Mouse (Mus musculus): ENCODE data around the gene 5031410I06Rik. TPM values are rescaled to one million over a fixed set of nuclear protein-coding genes. Genes with fewer than 3 reads are reported as not detected.

5031410I06Rik gene
- total and polyA plus RNA-seq, 2 experiments from 2014 or later: 0.25 TPM; not detected in 1

Other genes with a start within 250 kb of the 5031410I06Rik start
- not detected in 2 replicates for gene Gm21663, start 163.0 kb downstream of the 5031410I06Rik start, total RNA-seq (2014; rRNA removed)
- not detected in 2 replicates for gene Gm21663, start 163.0 kb downstream of the 5031410I06Rik start, polyA plus RNA-seq (2015; fragmentation: Nextera tagmentation; extraction: Ambion mirVana)
- gene Gm21671, start 150.9 kb downstream of the 5031410I06Rik start, total RNA-seq (2014; rRNA removed): not detected in 2 replicates
- gene Gm21671, start 150.9 kb downstream of the 5031410I06Rik start, polyA plus RNA-seq (2015; fragmentation: Nextera tagmentation; extraction: Ambion mirVana): 0.13 and 0.14 TPM in 2 replicates
- gene Gm21680, start 132.7 kb downstream of the 5031410I06Rik start, total RNA-seq (2014; rRNA removed): not detected in 2 replicates
- 0.10 and 0.22 TPM in 2 replicates for gene Gm21680, start 132.7 kb downstream of the 5031410I06Rik start, polyA plus RNA-seq (2015; fragmentation: Nextera tagmentation; extraction: Ambion mirVana)
- gene Gm21698, start 116.7 kb downstream of the 5031410I06Rik start, total RNA-seq (2014; rRNA removed): not detected in 2 replicates
- gene Gm21698, start 116.7 kb downstream of the 5031410I06Rik start, polyA plus RNA-seq (2015; fragmentation: Nextera tagmentation; extraction: Ambion mirVana): 0.31 TPM in 1 of 2 replicates, not detected in the other
- gene Gm1979, start 100.6 kb downstream of the 5031410I06Rik start, total RNA-seq (2014; rRNA removed): not detected in 2 replicates
- 0.26 and 0.37 TPM in 2 replicates for gene Gm1979, start 100.6 kb downstream of the 5031410I06Rik start, polyA plus RNA-seq (2015; fragmentation: Nextera tagmentation; extraction: Ambion mirVana)
- gene Gm5862, start 82.4 kb downstream of the 5031410I06Rik start, total RNA-seq (2014; rRNA removed): not detected in 2 replicates
- not detected in 2 replicates for gene Gm5862, start 82.4 kb downstream of the 5031410I06Rik start, polyA plus RNA-seq (2015; fragmentation: Nextera tagmentation; extraction: Ambion mirVana)
- 0.09 and 0.22 TPM in 2 replicates for gene Speer4a, start 65.8 kb downstream of the 5031410I06Rik start, total RNA-seq (2014; rRNA removed)
- gene Speer4a, start 65.8 kb downstream of the 5031410I06Rik start, polyA plus RNA-seq (2015; fragmentation: Nextera tagmentation; extraction: Ambion mirVana): 0.13 and 0.20 TPM in 2 replicates
- gene Gm7347, start 46.8 kb downstream of the 5031410I06Rik start, total RNA-seq (2014; rRNA removed): not detected in 2 replicates
- 0.17 TPM in 1 of 2 replicates, not detected in the other for gene Gm7347, start 46.8 kb downstream of the 5031410I06Rik start, polyA plus RNA-seq (2015; fragmentation: Nextera tagmentation; extraction: Ambion mirVana)
- not detected in 2 replicates for gene Gm10471, start 16.1 kb downstream of the 5031410I06Rik start, total RNA-seq (2014; rRNA removed)
- 0.13 TPM in 1 of 2 replicates, not detected in the other for gene Gm10471, start 16.1 kb downstream of the 5031410I06Rik start, polyA plus RNA-seq (2015; fragmentation: Nextera tagmentation; extraction: Ambion mirVana)
- gene Gm10220, start 16.1 kb upstream of the 5031410I06Rik start, total RNA-seq (2014; rRNA removed): not detected in 2 replicates
- 0.27 TPM in 1 of 2 replicates, not detected in the other for gene Gm10220, start 16.1 kb upstream of the 5031410I06Rik start, polyA plus RNA-seq (2015; fragmentation: Nextera tagmentation; extraction: Ambion mirVana)
- gene Gm7361, start 152.3 kb upstream of the 5031410I06Rik start, total RNA-seq (2014; rRNA removed): 1.1 and 1.4 TPM in 2 replicates
- 0.32 and 0.33 TPM in 2 replicates for gene Gm7361, start 152.3 kb upstream of the 5031410I06Rik start, polyA plus RNA-seq (2015; fragmentation: Nextera tagmentation; extraction: Ambion mirVana)